Mouse (Mus musculus) liver, adult (tissue): ENCODE results near the gene Serpina1e.
"Not testable (repeated sequence)": the region's sequence is repeated elsewhere in the genome, so short reads cannot be mapped to it uniquely, and the experiment has no call there.

Source experiments
- GATA4 ChIP-seq: IDR thresholded peaks from 2 replicates; pipeline ENCODE4 v1.6.1; 2014; ENCODE audit warnings: mild to moderate bottlenecking, low read length; ENCODE audit not compliant: insufficient replicate concordance

The Serpina1e gene

DNA sequence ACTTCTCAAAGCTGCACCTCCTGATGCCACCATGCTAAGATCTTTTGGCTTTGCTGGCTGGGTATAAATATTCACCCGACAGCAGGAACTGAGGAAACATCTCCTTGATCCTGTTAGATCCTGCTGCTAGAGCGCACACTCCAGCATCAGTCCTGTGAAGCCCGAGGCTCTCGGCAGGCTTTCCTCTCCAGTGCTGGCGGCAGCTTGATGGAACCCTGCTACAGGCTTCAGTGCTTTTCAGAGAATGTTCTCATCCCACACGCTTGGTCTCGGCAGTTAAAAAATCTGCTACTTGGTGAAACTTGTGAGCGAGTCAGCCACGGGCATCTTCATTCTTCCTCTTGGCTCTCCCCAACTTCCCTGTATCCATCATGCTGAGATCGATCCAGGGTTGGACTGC, 19.5 kb upstream of the Serpina1e start:
- TF ChIP-seq GATA4 = no peak

DNA sequence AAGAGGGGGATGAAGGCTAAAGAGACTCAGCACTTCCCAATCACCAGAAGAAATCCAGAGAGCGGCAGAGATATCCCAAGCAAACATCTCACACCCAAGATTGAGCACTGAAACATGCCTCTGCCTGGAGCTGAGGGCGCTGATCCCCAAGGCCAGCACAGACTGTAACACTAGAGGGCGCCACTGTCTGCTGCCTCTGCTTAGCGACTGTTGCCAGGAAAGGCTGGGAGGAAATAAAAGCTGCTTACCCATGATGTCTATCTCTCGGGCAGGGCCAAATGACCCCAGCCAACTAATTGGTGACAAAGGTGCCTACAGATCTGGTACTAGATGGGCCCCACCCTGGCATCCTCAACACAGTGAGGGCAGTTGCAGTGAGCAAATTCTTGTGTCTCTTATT, 19.1 kb upstream of the Serpina1e start:
- TF ChIP-seq GATA4 = no peak

DNA sequence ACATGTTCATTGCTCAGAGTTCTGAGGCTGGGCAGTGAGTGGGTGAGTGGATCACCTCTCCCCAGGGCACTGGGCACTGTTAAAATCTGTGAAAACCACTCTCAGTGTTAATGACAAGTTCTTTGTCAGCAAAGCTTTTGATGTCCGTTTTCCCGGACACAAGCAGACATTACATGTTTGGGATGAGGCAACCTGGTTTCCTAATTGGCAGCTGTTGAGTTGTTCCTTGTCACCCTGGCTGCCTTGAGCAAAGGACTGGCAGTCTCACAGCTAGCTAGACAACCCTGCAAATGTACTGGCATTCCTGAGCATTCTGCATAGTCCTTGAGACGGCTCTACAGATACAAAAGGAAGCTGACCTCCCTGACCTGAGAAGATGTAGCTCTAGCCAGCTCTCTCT, 18.3 kb upstream of the Serpina1e start:
- TF ChIP-seq GATA4 = no peak

DNA sequence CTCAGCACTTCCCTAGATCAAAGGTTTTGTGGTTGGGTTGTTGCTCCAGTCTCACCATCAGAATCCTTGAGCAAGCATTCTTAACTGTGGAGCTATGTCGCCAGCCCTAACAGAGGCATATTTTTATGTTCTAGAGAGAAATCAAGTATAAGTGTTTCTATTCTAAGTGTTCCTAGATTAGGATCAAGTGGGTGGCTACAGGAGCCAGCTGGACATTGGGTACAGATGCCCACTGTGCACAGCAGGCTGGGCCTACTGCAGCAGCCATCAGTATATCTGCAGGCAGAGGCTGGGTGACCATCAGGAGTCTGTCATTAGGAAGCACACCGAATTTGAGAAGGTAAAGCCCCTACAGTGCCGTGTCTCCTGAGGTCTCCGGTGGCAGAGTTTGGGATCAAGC, 12.3 kb upstream of the Serpina1e start:
- no peak for TF ChIP-seq GATA4

- no peak for TF ChIP-seq GATA4
Observed at GRCm38 (mm10) chr12:103969577-103970116, 10.9 kb upstream of the Serpina1e start.

DNA sequence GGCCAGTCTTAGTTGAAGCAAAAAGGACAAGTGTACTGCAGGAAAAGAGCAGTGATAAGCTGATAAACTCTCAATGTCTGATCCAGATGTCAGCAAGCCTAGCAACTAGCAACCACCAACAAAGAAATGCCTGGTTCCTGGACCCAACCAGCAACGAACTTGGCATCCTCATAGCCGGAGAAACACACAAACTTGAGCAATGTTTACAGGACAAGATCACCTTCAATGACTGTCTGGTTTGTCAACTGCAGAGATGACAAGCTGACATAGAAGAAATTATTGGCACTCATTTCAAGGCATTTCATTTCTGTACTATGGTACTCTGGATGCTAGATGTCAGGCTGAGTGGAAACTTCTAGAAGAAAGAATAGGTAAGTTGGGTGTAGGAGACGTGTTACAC, 8.0 kb upstream of the Serpina1e start:
- no peak; the same call in 1 of the 2 replicates for TF ChIP-seq GATA4

DNA sequence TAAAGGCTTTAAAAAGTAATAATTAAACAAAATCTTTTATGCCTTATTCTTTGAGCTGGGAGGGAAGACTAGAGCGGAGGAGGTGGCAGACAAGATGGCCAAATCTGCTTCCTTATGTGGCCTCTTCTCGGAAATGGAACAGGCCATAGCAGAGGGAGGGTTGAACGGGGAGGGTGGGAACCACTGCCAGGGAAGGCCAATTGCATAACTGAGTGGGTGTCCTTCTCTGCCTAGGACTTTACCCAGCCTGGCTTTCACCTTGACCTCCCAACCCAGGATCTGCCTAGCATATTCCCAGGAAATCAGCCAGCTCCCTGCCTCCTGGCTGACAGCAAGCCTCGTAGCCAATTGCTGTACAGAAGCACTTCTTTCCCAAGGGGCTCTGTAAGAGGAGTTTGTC, 4.5 kb upstream of the Serpina1e start:
- no peak for TF ChIP-seq GATA4

DNA sequence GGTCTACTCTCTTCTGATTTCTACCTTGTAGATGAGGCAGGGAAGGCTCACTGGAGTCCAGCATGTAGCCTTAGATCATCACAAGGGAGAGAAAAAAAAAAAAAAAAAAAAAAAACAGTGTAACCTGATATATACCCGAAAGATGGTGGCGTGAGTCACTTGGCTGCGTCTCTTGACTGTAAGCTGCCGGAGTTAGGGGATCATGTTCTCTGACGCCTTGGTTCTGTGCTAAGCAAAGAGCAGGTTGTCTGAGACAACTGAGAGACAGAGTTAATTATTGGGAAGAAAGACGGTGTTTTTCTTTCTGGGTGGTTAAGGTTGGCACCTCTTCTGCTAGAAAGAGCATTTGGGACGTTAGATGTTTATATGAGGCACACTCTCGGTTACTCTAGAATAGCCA, 4.1 kb upstream of the Serpina1e start:
- TF ChIP-seq GATA4 = no peak

DNA sequence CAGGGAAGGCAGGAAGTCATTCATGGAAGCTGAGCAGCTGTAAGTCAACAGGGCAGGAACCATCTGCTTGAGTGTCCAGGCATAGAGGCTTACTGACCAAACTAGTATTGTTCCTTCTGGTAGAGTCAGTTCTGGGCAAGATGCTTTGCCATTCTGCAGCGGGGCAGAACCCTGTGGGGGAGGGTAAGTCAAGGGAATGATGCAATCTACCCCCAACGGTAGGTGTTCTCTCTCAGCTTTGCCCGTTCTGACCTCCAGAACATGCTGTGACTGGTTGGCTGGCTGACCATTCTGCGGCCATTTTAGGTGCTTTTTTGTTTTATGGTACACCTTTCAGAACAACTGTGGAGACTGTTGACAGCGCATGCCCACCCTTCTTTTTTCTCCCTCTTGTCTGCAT, 3.6 kb upstream of the Serpina1e start:
- TF ChIP-seq GATA4 = no peak

DNA sequence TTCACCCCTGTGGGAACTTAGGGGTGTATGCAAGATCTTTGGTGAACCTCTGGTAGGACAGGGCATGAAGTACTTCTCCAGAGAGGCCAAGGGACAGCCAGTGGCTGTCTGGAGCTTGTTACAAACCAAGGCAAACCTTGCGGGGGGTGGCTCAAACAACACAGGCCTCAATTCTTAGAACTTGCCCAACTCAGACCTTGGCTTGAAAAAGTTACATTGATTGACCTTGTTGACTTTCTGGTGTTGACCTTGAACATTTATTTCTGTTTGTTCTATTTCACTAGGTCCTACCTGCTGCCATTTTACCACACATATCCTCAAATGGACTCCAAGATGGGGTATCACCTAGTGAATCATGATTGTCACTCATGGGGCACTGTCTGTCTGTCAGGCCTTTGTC, 2.9 kb upstream of the Serpina1e start:
- TF ChIP-seq GATA4 = no peak

- TF ChIP-seq GATA4 = no peak
Observed at GRCm38 (mm10) chr12:103946243-103946642, 12.5 kb downstream of the Serpina1e start.

DNA sequence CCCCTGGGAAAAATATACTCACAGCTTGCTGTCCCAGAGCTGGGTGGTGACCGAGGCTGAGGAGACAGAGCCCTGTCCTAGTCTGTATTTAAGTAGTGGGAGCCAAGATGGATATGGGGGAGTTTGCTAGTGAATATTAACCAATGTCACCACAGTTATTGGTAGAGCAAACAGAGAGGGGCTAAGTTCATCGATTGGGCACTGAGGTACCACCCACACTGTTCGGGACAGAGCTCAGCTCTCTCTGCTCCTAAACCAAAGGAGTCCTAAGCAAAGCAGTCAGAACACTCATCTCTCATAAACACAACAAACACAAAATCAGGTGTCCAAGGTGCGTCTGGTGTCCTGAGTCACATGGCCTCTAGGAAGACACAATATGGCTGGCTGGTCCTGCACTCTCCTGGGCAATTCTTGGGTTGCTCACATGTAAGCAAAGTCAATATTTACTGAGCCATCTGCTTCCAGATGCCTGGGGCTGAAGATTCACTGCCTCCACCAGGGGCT, 53.9 kb downstream of the Serpina1e start, which contains the start of gene Serpina1c:
Gene Serpina1c (minus strand): TSS at position 51 of the 504 bp plus-strand sequence.
- TF ChIP-seq GATA4 = not testable (repeated sequence)
